Mouse (Mus musculus) kidney, embryonic 15.5 days (tissue): ENCODE results near the gene Ctdspl. TPM values are rescaled to one million over a fixed set of nuclear protein-coding genes. Genes with fewer than 3 reads are reported as not detected.

Experiments
- ATAC-seq: fragments of 200-750 bp; cut with Nextera tagmentation; replicated peaks from 2 replicates; pipeline ENCODE4 v1.8.0; 2017; ENCODE audit warnings: moderate TSS enrichment; ENCODE audit not compliant: low FRiP score
- H3K27ac ChIP-seq: fragments of 300-500 bp; sonication (generic); 2 replicates; pipeline ENCODE4 v1.5.1; 2015; ENCODE audit warnings: mild to moderate bottlenecking, inconsistent platforms
- H3K27me3 ChIP-seq: fragments of 300-500 bp; sonication (generic); 2 replicates; pipeline ENCODE4 v1.6.1; 2015; ENCODE audit warnings: inconsistent platforms
- H3K36me3 ChIP-seq: fragments of 300-500 bp; sonication (generic); 2 replicates; pipeline ENCODE4 v1.6.1; 2015; ENCODE audit warnings: inconsistent platforms
- H3K4me1 ChIP-seq: fragments of 300-500 bp; sonication (generic); 2 replicates; pipeline ENCODE4 v1.6.1; 2015; ENCODE audit warnings: inconsistent platforms
- H3K4me2 ChIP-seq: fragments of 300-500 bp; sonication (generic); 2 replicates; pipeline ENCODE4 v1.6.1; 2015; ENCODE audit warnings: moderate library complexity, mild to moderate bottlenecking, inconsistent platforms
- H3K4me3 ChIP-seq: fragments of 300-500 bp; sonication (generic); replicated peaks from 2 replicates; pipeline ENCODE4 v1.5.1; 2015; ENCODE audit warnings: mild to moderate bottlenecking, inconsistent platforms
- H3K9ac ChIP-seq: fragments of 300-500 bp; sonication (generic); 2 replicates; pipeline ENCODE4 v1.6.1; 2015; ENCODE audit warnings: mild to moderate bottlenecking, inconsistent platforms
- H3K9me3 ChIP-seq: fragments of 300-500 bp; sonication (generic); replicated peaks from 2 replicates; pipeline ENCODE4 v1.6.1; 2016; ENCODE audit warnings: inconsistent platforms
- WGBS: fragments of 180-500 bp; shearing (Covaris S2); methylation state at CpG from one replicate; pipeline ENCODE4 v1.1.7; 2015; ENCODE audit warnings: mixed read lengths; 5-methylcytosine and 5-hydroxymethylcytosine counted together
- polyA plus RNA-seq: library from polyadenylated mRNA; unstranded; fragments of >200 nt; fragmentation: Nextera tagmentation; extraction: Ambion mirVana; gene quantifications from 2 replicates; pipeline ENCODE4 v1.2.1, GENCODE M21; 2015

The Ctdspl gene
- polyA plus RNA-seq, 1 experiment from 2014 or later = 24.9 TPM

GRCm38 (mm10) chr9:119055336-119055735, 129.1 kb downstream of the Ctdspl start:
- H3K9me3 ChIP-seq = no peaks in the 10 kb centered on the region

GRCm38 (mm10) chr9:119058245-119058644, 132.0 kb downstream of the Ctdspl start:
- ATAC-seq = no peak
- Histone ChIP-seq H3K4me1 (peaks cover 23% of the 10 kb centered on the region), H3K9me3 (no peaks in the 10 kb centered on the region), H3K4me2 (no peak overlapping the region), H3K27ac (no peak overlapping the region), H3K4me3 (no peak overlapping the region), H3K27me3 (no peaks in the 10 kb centered on the region), H3K36me3 (no peaks in the 10 kb centered on the region), H3K9ac (no peak overlapping the region)
- 77% methylated on average over 7 of the region's 7 CpGs for WGBS

More at GRCm38 (mm10) chr9:119055336-119055735, 129.1 kb downstream of the Ctdspl start:
- ATAC-seq = no peak
- Histone ChIP-seq H3K4me1 (peaks cover 36% of the 10 kb centered on the region), H3K4me3 (no peak overlapping the region), H3K27ac (no peak overlapping the region), H3K27me3 (no peaks in the 10 kb centered on the region), H3K9ac (no peak overlapping the region), H3K4me2 (no peak overlapping the region), H3K36me3 (no peaks in the 10 kb centered on the region)
- 83% methylated on average over 4 of the region's 4 CpGs for WGBS

- 91% methylated on average over 10 of the region's 10 CpGs for WGBS
- H3K36me3 ChIP-seq = no peaks in the 10 kb centered on the region
- no peak overlapping the region for H3K9ac ChIP-seq
- no peak overlapping the region for H3K27ac ChIP-seq
- H3K27me3 ChIP-seq = no peaks in the 10 kb centered on the region
- H3K4me1 ChIP-seq = peaks cover 27% of the 10 kb centered on the region
- no peak overlapping the region for H3K4me3 ChIP-seq
- no peak overlapping the region for H3K4me2 ChIP-seq
- no peaks in the 10 kb centered on the region for H3K9me3 ChIP-seq
- no peak for ATAC-seq
Observed at GRCm38 (mm10) chr9:119060701-119061100, 134.4 kb downstream of the Ctdspl start.

GRCm38 (mm10) chr9:119063036-119063644, 136.9 kb downstream of the Ctdspl start:
- Histone ChIP-seq H3K9ac (no peak overlapping the region), H3K27ac (0 out of 2 replicates have a peak overlapping the region, but pooled peaks have one; percentile 2), H3K36me3 (no peaks in the 10 kb centered on the region), H3K9me3 (no peaks in the 10 kb centered on the region), H3K4me3 (0 out of 2 replicates have a peak overlapping the region, but pooled peaks have one; percentile 14), H3K27me3 (no peaks in the 10 kb centered on the region), H3K4me1 (peaks cover 34% of the 10 kb centered on the region), H3K4me2 (peak overlapping the region; percentile 39)
- ATAC-seq = peak; percentile 35
- 32% methylated on average over 19 of the region's 19 CpGs for WGBS

GRCm38 (mm10) chr9:119064296-119064695, 138.0 kb downstream of the Ctdspl start:
- Histone ChIP-seq H3K27ac (0 out of 2 replicates have a peak overlapping the region, but pooled peaks have one; percentile 54), H3K27me3 (no peaks in the 10 kb centered on the region), H3K36me3 (no peaks in the 10 kb centered on the region), H3K9me3 (no peaks in the 10 kb centered on the region), H3K4me3 (no peak overlapping the region), H3K4me1 (peaks cover 34% of the 10 kb centered on the region), H3K4me2 (no peak overlapping the region), H3K9ac (no peak overlapping the region)
- 71% methylated on average over 4 of the region's 4 CpGs for WGBS
- no peak for ATAC-seq

GRCm38 (mm10) chr9:119067601-119068000, 141.3 kb downstream of the Ctdspl start:
- ATAC-seq = no peak; the same call in 1 of the 2 replicates
- H3K4me3 ChIP-seq = no peak overlapping the region
- 4% methylated on average over 6 of the region's 6 CpGs for WGBS

GRCm38 (mm10) chr9:119068266-119068665, 142.0 kb downstream of the Ctdspl start:
- no peak overlapping the region for H3K27ac ChIP-seq
- peaks cover 19% of the 10 kb centered on the region for H3K36me3 ChIP-seq
- no peak for ATAC-seq
- WGBS = 84% methylated on average over 11 of the region's 11 CpGs
- H3K4me2 ChIP-seq = no peak overlapping the region
- H3K4me3 ChIP-seq = no peak overlapping the region
- no peaks in the 10 kb centered on the region for H3K27me3 ChIP-seq
- H3K9me3 ChIP-seq = no peaks in the 10 kb centered on the region
- peaks cover 27% of the 10 kb centered on the region for H3K4me1 ChIP-seq
- no peak overlapping the region for H3K9ac ChIP-seq

More at GRCm38 (mm10) chr9:119067601-119068000, 141.3 kb downstream of the Ctdspl start:
- H3K36me3 ChIP-seq = peaks cover 14% of the 10 kb centered on the region
- no peak overlapping the region for H3K9ac ChIP-seq
- peaks cover 32% of the 10 kb centered on the region for H3K4me1 ChIP-seq
- H3K9me3 ChIP-seq = no peaks in the 10 kb centered on the region
- no peak overlapping the region for H3K27ac ChIP-seq
- H3K4me2 ChIP-seq = no peak overlapping the region
- no peaks in the 10 kb centered on the region for H3K27me3 ChIP-seq

GRCm38 (mm10) chr9:119070173-119070825, 144.0 kb downstream of the Ctdspl start:
- no peak overlapping the region for H3K4me3 ChIP-seq
- H3K9ac ChIP-seq = no peak overlapping the region
- H3K27ac ChIP-seq = no peak overlapping the region
- 75% methylated on average over 13 of the region's 13 CpGs for WGBS
- H3K36me3 ChIP-seq = peaks cover 35% of the 10 kb centered on the region
- H3K27me3 ChIP-seq = no peaks in the 10 kb centered on the region
- no peak overlapping the region for H3K4me2 ChIP-seq
- no peak for ATAC-seq
- no peaks in the 10 kb centered on the region for H3K9me3 ChIP-seq
- H3K4me1 ChIP-seq = peaks cover 16% of the 10 kb centered on the region

- Histone ChIP-seq H3K4me1 (peaks cover 19% of the 10 kb centered on the region), H3K9ac (no peak overlapping the region), H3K4me2 (no peak overlapping the region), H3K9me3 (no peaks in the 10 kb centered on the region), H3K27ac (no peak overlapping the region), H3K4me3 (no peak overlapping the region), H3K27me3 (no peaks in the 10 kb centered on the region), H3K36me3 (peaks cover 44% of the 10 kb centered on the region)
- ATAC-seq = no peak
- 84% methylated on average over 9 of the region's 9 CpGs for WGBS
Observed at GRCm38 (mm10) chr9:119071786-119072185, 145.5 kb downstream of the Ctdspl start.

- Histone ChIP-seq H3K9me3 (no peaks in the 10 kb centered on the region), H3K36me3 (peaks cover 46% of the 10 kb centered on the region), H3K27me3 (no peaks in the 10 kb centered on the region), H3K4me2 (no peak overlapping the region), H3K27ac (no peak overlapping the region), H3K4me3 (no peak overlapping the region), H3K4me1 (peaks cover 12% of the 10 kb centered on the region; the same call in 1 of the 2 replicates), H3K9ac (no peak overlapping the region)
- WGBS = 67% methylated on average over 15 of the region's 15 CpGs
- no peak for ATAC-seq
Observed at GRCm38 (mm10) chr9:119073184-119073895, 147.1 kb downstream of the Ctdspl start.

GRCm38 (mm10) chr9:119075685-119076084, 149.4 kb downstream of the Ctdspl start:
- no peak overlapping the region for H3K4me3 ChIP-seq
- no peak overlapping the region for H3K9ac ChIP-seq
- H3K27ac ChIP-seq = no peak overlapping the region
- peaks cover 60% of the 10 kb centered on the region for H3K36me3 ChIP-seq
- no peaks in the 10 kb centered on the region for H3K9me3 ChIP-seq
- 73% methylated on average over 16 of the region's 16 CpGs for WGBS
- H3K4me2 ChIP-seq = no peak overlapping the region
- no peak for ATAC-seq
- H3K27me3 ChIP-seq = no peaks in the 10 kb centered on the region
- peaks cover 20% of the 10 kb centered on the region for H3K4me1 ChIP-seq
